Mouse (Mus musculus) T-helper 2 cell (primary cell): ENCODE data around the gene Mb.
"Not testable (repeated sequence)": the region's sequence is repeated elsewhere in the genome, so short reads cannot be mapped to it uniquely, and the experiment has no call there.

Experiments used
- in situ Hi-C: fragments of 300-600 bp; cut with MboI, MseI; formaldehyde crosslinking; loops from one replicate; pipeline ENCODE4 v1.15.1; 2025; ENCODE audit warnings: high pct_unique_total_duplicates

Mb gene

GRCm38 (mm10) chr15:77065259-77065852, 14.9 kb upstream of the Mb start:
- in situ Hi-C loops, result no loop called here

DNA sequence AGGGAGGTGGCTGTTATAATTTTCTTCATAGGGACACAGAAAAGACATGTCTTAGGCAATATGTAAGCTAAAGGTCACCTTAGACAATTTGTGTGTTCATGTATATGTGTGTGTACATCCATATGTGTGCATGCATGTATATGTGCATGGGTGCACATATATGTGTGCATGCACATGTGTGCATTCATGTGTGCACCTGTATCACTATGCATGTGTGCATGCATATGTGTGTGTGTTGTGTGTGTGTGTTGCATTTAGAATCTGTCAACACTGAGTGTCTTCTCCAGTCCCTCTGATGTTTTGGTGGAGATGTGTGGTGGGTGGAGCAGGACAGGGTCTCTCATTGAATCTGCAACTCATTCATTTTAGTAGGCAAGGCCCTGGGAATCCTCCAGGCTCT, 12.3 kb upstream of the Mb start:
- in situ Hi-C loops, result no loop called here

GRCm38 (mm10) chr15:77059416-77059815, 8.9 kb upstream of the Mb start:
- in situ Hi-C loops, result not testable (repeated sequence)

DNA sequence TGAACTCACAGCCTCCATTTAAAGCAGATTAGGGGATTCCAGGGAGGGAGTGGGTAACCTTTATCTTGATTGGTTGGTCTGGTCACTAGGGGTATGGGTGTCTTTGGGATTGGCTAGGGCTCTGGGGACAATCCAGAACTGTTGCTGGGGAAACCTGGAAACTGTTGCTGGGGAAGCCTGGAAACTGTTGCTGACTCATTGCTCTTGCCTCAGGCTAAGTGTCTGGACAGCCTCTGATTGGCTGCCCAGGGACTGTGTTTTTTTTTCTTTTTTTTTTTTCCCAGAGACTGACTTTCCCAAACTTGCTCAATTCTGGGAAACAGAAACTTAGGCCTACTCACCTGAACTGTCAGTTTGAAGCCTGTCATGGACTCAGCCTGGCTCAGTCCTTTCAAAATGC, 8.1 kb upstream of the Mb start:
- in situ Hi-C loops, result no loop called here

DNA sequence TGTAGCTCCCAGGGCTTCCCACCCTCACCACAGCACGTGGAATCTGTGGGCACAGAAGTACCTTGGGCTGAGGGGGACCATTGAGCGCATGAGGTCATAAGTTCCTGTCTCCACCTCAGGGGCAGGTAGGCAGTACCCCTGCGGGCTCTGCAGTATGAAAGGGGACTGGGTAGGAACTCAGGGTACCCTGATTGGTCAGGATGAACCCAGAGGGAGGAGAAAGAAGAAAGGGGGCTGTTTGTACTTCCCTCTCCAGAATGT, 6.3 kb upstream of the Mb start:
- in situ Hi-C loops, result no loop called here

DNA sequence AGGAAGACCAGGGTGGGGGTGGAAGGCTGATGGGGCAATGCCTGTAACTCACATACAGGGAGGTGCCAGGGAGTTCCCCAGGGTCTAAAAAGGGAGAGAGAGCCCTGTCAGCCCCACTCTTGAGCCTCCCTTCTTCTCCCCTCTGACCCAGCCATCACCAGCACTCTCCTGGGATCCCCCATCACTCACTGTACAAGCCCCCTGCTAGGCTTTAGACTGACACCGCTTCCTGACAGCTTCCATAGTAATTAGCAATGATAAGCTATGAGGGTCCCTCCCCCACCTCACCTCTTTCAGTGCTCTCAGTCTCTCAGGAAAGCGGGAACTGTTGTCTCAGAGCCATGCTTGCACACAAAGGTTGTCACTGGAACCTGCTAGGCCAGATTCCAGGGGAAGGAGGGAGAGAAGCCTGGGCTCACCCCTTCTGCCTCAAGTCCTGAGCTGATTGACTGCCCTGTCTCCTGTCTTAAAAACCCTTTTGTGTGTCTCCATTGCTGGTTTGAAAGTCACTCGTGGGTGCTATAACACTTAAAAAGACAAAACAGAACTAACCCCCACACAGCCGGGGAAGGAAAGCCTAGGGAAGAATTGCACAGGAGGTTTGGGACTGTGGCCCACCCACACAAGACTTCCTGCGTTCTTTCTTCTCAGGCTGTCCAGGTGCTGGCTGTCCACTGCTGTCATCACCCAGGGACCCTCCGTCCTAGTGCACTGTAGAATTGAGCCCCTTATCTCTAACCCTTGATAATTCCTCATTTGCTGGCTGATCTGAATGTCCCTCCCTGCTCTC, 5.7 kb upstream of the Mb start:
- in situ Hi-C loops, result no loop called here

GRCm38 (mm10) chr15:77054611-77055175, 4.2 kb upstream of the Mb start:
- in situ Hi-C loops, result no loop called here

DNA sequence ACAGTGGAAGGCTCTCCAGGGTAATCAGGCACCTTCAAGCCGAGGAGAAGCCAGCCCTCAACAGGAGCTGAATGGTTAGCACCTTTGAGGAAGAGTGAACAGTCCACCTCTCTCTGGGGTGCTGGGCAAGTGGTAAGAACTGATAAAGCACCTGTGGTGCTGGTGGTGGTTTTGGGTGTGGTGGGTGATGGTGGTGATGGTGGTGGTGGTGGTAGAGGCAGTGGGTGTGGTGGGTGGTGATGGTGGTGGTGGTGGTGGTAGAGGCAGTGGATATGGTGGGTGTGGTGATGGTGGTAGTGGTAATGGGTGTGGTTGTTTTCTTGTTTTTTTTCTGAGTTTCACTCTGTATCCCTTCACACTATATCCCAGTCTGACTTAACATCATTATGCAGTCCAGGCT, 2.6 kb upstream of the Mb start:
- in situ Hi-C loops, result no loop called here

GRCm38 (mm10) chr15:77052176-77052575, 1.7 kb upstream of the Mb start:
- in situ Hi-C loops, result no loop called here

DNA sequence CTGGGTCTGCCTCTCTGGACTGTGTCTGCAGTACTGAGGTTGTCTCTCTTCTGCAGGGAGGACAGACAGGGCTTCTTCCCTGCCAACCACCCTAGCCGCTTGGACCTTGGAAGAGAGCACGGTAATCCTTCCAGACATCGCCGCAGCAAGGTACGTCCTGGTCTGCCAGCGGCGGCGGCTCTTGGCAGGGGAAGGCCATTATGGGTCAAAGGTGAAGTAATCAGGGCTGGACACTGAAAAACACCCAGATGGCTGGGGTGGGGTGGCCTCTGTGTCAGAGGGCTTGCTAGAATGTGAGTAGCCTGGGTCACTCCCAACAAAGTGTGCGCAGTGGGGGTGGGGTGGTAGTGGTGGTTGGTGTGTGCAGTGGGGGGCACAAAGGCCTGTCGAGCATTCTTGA, 4.9 kb downstream of the Mb start:
- in situ Hi-C loops, result no loop called here

DNA sequence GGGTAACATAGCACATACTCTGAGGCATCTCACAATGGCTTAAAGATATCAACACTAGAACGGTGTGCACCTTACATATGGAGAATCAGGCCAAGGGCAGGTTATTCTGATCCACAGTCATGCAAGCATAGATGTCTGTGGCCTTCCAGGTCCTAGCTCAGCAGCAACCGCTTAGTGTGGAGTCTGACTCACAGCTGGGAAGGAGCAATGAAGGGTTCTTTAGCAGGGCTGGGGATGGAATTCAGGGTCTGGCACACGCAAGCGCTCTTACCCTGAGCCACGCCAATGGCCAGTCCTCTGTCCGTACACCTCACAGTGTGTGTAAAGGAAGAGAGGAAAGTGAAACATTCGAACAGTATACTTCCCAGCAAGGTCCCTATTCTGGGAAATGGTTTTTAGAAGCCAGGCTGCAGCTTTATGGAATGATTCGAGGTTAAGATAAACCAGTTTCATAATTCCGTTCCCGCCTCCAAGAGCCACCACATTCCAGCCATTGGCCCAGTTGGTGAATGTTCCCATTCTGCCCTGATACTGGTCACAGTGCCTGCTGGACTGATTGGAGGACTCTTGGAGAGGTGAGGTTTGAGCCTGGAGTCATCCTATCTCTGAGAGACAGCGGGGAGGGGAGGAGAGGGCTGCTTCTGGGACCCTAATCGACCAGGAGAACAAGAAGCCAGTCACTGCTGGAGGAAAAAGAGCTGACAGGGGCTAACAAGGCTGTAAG, 5.7 kb downstream of the Mb start, which contains the start of gene Apol6:
Apol6 (plus strand) TSS at position 133 of the 724 bp plus-strand sequence.
- in situ Hi-C loops, result no loop called here

- in situ Hi-C loops, result no loop called here
Observed at GRCm38 (mm10) chr15:77040784-77041183, 9.7 kb downstream of the Mb start.

DNA sequence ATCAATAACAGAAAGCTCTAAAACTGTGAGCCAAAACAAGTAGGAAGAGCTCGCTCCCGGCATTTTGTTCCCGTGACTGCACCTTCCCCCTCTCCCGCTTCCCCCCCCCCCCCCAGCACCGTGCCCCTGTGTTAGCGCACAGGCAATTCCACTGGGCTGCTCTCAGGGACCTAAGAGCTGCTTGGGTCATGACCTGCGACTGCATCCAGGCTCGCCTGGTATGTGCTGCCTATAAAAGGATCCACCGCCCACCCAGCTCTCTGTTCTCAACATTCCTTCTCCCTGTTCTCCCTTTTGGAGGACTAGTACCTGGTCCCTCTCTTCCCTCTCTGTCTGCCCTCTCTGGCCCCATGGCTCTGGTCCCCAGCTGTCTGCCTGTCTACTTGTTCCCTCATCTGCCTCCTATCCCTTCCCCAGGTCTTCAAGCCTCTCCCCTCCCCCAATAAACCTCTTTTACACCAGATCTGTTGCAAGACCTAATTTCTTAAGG, 11.2 kb downstream of the Mb start:
- in situ Hi-C loops, result no loop called here

GRCm38 (mm10) chr15:77037278-77038161, 12.9 kb downstream of the Mb start:
- in situ Hi-C loops, result no loop called here

DNA sequence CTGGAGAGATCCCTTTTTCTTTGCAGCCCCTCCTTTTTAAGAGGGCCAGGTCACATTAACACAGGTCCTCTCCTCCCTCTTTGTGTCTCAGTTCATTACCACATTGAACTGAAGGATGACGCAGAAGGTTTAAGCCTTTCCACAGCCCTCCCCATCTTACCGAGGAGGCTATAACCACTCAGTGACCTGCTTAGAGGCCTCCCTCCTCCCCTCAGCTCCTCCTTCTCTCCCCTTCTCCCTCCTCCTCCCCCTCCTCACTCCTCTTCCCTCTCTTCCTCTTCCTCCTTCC, 13.5 kb downstream of the Mb start:
- in situ Hi-C loops, result no loop called here

DNA sequence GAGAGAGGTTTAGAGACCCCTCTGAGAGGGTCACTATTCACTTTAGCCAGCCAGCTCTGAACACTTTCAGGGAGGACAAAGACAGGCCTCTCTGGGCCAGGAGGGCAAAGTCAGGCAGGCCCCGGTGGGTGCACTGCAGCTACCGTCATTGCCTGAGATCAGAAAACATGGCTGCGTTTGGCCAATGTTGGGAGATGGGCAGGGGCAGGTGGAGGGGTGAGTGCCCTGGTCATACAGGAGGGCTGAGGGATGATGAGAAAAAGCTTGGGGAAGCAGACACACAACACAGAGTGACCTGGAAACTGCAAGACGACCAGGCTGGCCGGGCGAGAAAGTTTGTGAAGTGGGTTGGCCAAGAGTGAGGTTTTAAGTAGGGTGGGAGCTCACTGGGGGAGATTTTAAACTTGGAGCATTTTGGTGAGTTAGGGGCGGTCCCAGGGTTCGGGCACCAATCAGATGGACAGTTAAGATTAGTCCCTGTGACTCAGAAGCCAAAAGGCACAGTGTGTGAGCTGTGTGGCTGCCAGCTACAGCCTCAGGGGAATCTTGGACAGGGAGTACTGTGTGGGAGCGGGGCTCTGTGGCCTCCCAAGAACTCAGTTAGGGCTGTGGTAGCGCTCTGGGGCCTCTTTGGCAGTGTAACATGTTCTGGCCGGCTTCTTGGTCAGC, 14.0 kb downstream of the Mb start:
- in situ Hi-C loops, result no loop called here

DNA sequence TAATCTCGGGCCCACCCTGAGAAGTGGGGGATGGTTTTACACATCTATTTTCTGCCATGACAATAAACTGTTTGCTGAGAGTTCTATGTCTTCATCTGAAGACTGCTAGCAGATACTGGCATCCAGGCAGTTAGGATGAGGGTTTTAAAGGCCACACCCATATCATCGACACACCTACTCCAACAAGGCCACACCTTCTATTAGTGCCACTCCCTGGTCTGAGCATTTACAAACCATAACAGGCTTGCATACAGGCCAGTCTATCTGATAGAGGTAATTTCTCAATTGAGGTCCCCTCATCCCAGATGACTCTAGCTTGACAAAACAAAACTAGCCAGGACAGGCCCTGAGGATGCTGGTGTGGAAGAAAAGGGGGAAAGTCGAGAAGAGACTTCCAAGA, 14.8 kb downstream of the Mb start:
- in situ Hi-C loops, result no loop called here

DNA sequence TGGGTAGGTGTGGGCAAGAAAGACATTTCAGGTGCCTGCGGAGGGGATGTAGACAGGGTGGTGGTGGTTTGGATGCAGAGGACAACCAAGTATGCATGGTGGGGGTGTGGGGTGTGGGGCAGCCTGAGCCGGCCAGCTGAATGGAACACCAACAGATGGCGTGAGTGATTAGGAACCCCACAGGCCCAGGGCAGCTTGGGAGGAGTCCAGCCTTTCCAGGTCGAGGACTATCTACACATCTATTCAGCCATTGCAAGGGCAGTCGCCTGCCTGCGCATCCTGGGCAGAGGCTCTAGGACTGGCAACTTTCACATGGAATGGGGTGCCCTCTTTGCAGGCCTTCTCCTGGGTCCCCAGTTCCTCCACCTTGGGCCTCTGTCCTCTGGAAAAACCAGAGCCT, 15.9 kb downstream of the Mb start:
- in situ Hi-C loops, result no loop called here

DNA sequence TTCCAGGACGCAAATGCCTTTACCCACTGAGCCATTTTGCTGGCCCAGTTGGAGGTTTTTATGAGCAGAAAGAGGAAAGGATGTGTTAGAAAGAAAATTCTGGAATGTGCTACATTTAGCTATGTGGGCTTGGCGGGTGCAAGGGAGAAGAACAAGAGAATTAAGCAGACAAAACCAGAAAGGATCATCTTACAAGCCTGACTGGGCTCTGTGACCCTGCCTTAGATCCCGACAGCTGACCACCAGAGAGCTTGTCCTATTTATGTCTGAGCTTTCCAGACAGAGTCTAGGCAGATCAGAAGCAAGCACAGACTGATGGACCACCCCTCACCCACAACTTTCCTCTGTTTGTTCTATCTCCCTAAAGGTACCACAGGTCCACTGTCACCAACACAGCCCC, 19.2 kb downstream of the Mb start:
- in situ Hi-C loops, result no loop called here

- in situ Hi-C loops, result no loop called here
Observed at GRCm38 (mm10) chr15:77029331-77029991, 21.0 kb downstream of the Mb start.

DNA sequence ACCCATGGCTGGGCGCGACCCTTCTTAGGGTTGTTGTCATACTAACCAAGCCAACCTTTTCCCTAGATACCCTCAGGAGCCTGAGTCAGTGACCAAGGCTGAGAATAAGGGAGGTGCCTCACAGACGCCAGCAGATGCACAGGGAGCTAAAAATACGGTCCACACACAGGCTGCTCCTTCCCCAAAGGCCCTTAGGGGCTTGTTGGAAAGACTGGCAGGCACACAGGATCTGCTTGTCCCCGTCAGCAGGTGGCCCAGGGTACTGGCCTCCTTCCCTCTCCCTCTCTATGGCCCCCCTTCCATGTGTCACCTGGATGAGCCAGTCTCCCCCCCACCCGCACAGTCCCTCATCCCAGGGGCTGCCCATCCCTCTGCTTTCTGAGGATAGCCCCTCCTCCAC, 22.8 kb downstream of the Mb start:
- in situ Hi-C loops, result no loop called here
